Mouse (Mus musculus): ENCODE data around the gene Lamtor2.
A peak's percentile ranks its signal among the peaks of the same experiment; 100 is the strongest.

Lamtor2 gene

GRCm38 (mm10) chr3:88526157-88527131 lies 26.4 kb downstream of the Lamtor2 start:
- DNase-seq (ENCODE audit: low spot score in 2 of 2): peak; percentile 75 to 80

GRCm38 (mm10) chr3:88525021-88525420 lies 27.9 kb downstream of the Lamtor2 start:
- no peak for DNase-seq (ENCODE audit: low spot score in 2 of 2)

GRCm38 (mm10) chr3:88523027-88523426 lies 29.8 kb downstream of the Lamtor2 start:
- no peak for DNase-seq (ENCODE audit: low spot score in 2 of 2)

- DNase-seq (ENCODE audit: low spot score in 2 of 2): peak; percentile 62 to 69
These were observed 31.0 kb downstream of the Lamtor2 start for GRCm38 (mm10) chr3:88521803-88522331.

- no peak for DNase-seq (ENCODE audit: low spot score in 2 of 2)
These were observed 31.7 kb downstream of the Lamtor2 start for GRCm38 (mm10) chr3:88521156-88521555.

GRCm38 (mm10) chr3:88520078-88520477 lies 32.8 kb downstream of the Lamtor2 start:
- DNase-seq (ENCODE audit: low spot score in 2 of 2): no peak

GRCm38 (mm10) chr3:88518411-88518810 lies 34.5 kb downstream of the Lamtor2 start:
- DNase-seq (ENCODE audit: low spot score in 2 of 2): no peak

- DNase-seq (ENCODE audit: low spot score in 2 of 2): no peak
These were observed 36.5 kb downstream of the Lamtor2 start for GRCm38 (mm10) chr3:88516407-88516806.

GRCm38 (mm10) chr3:88515095-88515386 lies 37.8 kb downstream of the Lamtor2 start:
- DNase-seq (ENCODE audit: low spot score in 2 of 2): no peak

- DNase-seq (ENCODE audit: low spot score in 2 of 2): no peak
These were observed 38.4 kb downstream of the Lamtor2 start for GRCm38 (mm10) chr3:88514231-88515094.

- DNase-seq (ENCODE audit: low spot score in 2 of 2): no peak
These were observed 39.2 kb downstream of the Lamtor2 start for GRCm38 (mm10) chr3:88513546-88514115.

- no peak for DNase-seq (ENCODE audit: low spot score in 2 of 2)
These were observed 39.9 kb downstream of the Lamtor2 start for GRCm38 (mm10) chr3:88512896-88513545.

GRCm38 (mm10) chr3:88512141-88512895 lies 40.6 kb downstream of the Lamtor2 start:
- DNase-seq (ENCODE audit: low spot score in 2 of 2): no peak

- DNase-seq (ENCODE audit: low spot score in 2 of 2): no peak
These were observed 41.3 kb downstream of the Lamtor2 start for GRCm38 (mm10) chr3:88511559-88511958.

- no peak for DNase-seq (ENCODE audit: low spot score in 2 of 2)
These were observed 42.2 kb downstream of the Lamtor2 start for GRCm38 (mm10) chr3:88510421-88511289.

GRCm38 (mm10) chr3:88509692-88510420 lies 43.0 kb downstream of the Lamtor2 start, which contains the start of gene Lmna:
Gene Lmna, minus strand, starts transcription at chr3:88509956.
- peak; percentile 91 to 92 for DNase-seq (ENCODE audit: low spot score in 2 of 2)

- DNase-seq (ENCODE audit: low spot score in 2 of 2): no peak
These were observed 43.6 kb downstream of the Lamtor2 start for GRCm38 (mm10) chr3:88509250-88509649.

- no peak for DNase-seq (ENCODE audit: low spot score in 2 of 2)
These were observed 47.1 kb downstream of the Lamtor2 start for GRCm38 (mm10) chr3:88505765-88506164.

- no peak for DNase-seq (ENCODE audit: low spot score in 2 of 2)
These were observed 47.8 kb downstream of the Lamtor2 start for GRCm38 (mm10) chr3:88505081-88505480.

Measured in spleen, postnatal 36 days (tissue).